Mouse (Mus musculus) heart, adult 18-20 months (tissue): ENCODE measurements around the gene Olfr1302. TPM values are rescaled to one million over a fixed set of nuclear protein-coding genes. Genes with fewer than 3 reads are reported as not detected.

Source experiments
- DNase-seq, 2 experiments: peaks; one replicate each; pipeline ENCODE4 v3.0.0; 2021 to 2022; ENCODE audit warnings: mixed read lengths in 1 of 2
- long read RNA-seq, 2 experiments: library from polyadenylated mRNA; stranded (forward); transcript quantifications; one replicate each; pipeline ENCODE4 v2.0.0; 2021
- total RNA-seq, 2 experiments: library from RNA; stranded (reverse); gene quantifications; 2 replicates each; pipeline ENCODE4 v1.2.3; 2021

Olfr1302 gene
- not detected for total RNA-seq
- long read RNA-seq, experiment 1, result 0 reads
- long read RNA-seq, experiment 2, result 0 reads

DNA sequence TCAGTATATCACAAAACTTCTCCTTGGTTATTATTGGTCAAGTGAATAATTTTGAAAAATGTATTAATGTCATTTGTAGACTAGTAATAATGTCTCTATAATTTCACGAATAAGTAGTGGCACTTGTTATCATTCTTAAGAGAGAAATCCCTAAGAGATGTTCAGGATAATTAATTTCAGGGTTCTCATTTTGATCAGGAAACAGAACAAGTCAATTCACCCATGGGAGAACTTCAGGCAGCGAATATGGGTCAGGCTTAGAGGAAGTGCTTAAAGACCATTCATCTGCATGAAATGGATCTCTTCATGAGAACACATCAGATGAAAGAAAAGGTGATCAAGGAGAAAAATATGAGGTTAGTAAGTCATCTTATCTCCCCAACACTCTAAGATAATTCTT lies at the start of gene Olfr1302:
Gene Olfr1302 (plus strand): TSS at position 301 of the 400 bp plus-strand sequence.
- DNase-seq, result no peak

DNA sequence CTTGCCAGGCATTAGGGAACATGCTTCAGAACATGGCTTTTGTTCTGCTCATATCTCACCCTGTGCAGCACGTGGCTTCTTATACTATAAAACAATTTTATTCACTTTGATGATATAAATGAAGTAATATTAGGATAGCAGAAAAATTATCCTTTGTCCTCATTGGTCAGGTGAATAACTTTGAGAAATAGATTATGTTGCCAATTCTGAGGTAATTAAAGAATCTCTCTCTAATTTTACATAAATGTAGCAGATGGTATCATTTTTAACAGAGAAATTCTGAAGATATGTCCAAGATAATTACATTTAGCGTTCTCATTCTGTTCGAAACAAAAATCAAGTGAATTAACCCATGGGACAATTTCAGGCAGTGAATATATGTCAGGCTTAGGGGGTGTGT lies 26.5 kb upstream of the Olfr1302 start, which contains the start of gene Olfr1301:
Gene Olfr1301 (plus strand): TSS at position 301 of the 400 bp plus-strand sequence.
- no peak for DNase-seq

DNA sequence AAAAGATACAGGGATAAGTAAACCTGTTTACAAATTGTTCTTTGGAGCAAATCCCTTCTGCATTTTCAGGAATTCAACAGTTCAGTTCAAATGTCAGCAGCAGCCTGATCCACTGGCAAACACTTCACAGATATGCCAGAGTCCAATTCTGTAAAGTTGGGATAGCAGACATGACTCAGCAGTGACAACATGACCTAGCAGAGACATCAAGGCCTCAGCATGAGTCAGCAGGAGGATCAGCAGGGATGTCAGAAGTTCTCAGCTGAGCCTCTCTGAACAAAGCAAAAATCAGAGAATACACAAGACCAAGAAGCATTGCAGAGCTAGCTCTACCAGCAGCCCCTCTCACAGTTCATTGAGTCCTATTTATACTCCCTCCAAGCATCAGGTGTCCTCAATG lies 35.7 kb downstream of the Olfr1302 start:
- DNase-seq, result no peak

DNA sequence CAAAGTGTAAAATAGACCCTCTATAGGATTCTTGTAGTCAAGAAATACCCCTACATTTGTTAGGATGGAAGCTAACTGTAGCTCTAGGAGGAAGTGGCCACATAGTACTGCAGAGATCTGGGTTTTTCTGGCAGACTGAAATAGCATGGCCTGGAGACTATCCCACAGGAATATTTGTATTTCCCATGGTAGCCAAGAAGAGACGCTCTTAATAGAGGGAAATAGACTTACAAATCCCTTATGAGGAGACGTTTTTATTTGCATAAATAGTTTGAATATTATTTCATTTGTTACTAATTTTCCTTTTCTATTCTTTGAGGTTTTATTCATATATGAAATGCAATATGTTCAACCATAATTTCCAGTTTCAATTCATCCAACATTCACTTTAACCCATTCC lies 43.0 kb downstream of the Olfr1302 start, which contains the start of gene Olfr1303:
Gene Olfr1303 (minus strand): TSS at position 101 of the 400 bp plus-strand sequence.
- DNase-seq, result no peak

Other genes with a start within 250 kb of the Olfr1302 start
- gene Olfr1294, start 237.1 kb upstream of the Olfr1302 start, total RNA-seq, result not detected
- not detected for gene Olfr1295, start 207.7 kb upstream of the Olfr1302 start, total RNA-seq
- not detected for gene Olfr1297, start 150.9 kb upstream of the Olfr1302 start, total RNA-seq
- not detected for gene Olfr1298, start 128.2 kb upstream of the Olfr1302 start, total RNA-seq
- not detected for gene Olfr1299, start 116.0 kb upstream of the Olfr1302 start, total RNA-seq
- gene Olfr1301, start 26.4 kb upstream of the Olfr1302 start, total RNA-seq, result not detected
- gene Olfr1303, start 42.9 kb downstream of the Olfr1302 start, total RNA-seq, result not detected
- not detected for gene Olfr1305, start 99.7 kb downstream of the Olfr1302 start, total RNA-seq
- not detected for gene Olfr1306, start 138.8 kb downstream of the Olfr1302 start, total RNA-seq
- gene Olfr1307, start 172.0 kb downstream of the Olfr1302 start, total RNA-seq, result not detected
- gene Olfr1308, start 187.5 kb downstream of the Olfr1302 start, total RNA-seq, result not detected
- gene Olfr1309, start 212.9 kb downstream of the Olfr1302 start, total RNA-seq, result not detected
- not detected for gene Olfr1310, start 235.3 kb downstream of the Olfr1302 start, total RNA-seq
- gene Olfr1311, start 247.0 kb downstream of the Olfr1302 start, total RNA-seq, result not detected